Mouse (Mus musculus) thymus, adult 2 months (tissue): Measurements from ENCODE around the gene Prpf18.

ENCODE experiments used
- CTCF ChIP-seq: fragments of 200-500 bp; IDR thresholded peaks from 2 replicates; pipeline ENCODE4 v1.5.1; 2012; ENCODE audit warnings: mild to moderate bottlenecking, control low read depth, low read length, moderate library complexity, borderline replicate concordance; ENCODE audit not compliant: control insufficient read depth, poor library complexity, insufficient read depth; ENCODE audit errors: extremely low read depth
- POLR2A ChIP-seq: fragments of 200-500 bp; IDR thresholded peaks from 2 replicates; pipeline ENCODE4 v1.6.1; 2012; ENCODE audit warnings: mild to moderate bottlenecking, low read length, control low read depth, moderate library complexity; ENCODE audit not compliant: control insufficient read depth, poor library complexity, insufficient read depth; ENCODE audit errors: extremely low read depth

GRCm38 (mm10) chr2:4615014-4615546, 36.8 kb downstream of the Prpf18 start:
- TF ChIP-seq CTCF (no peak), POLR2A (no peak)
